Mouse (Mus musculus): ENCODE measurements at regions not wholly inside any gene's neighbourhood (a gene's known extent, or its start where the extent isn't known, plus 50 kb on each side); places are given as distances from the start of the nearest gene placed in this dataset.

GRCm38 (mm10) chr1:35435721-35436120 is 585.9 kb downstream of the Plekhb2 start:
- peak; percentile 9 for DNase-seq

GRCm38 (mm10) chr1:35447345-35447744 is 597.6 kb downstream of the Plekhb2 start:
- no peak for DNase-seq

DNA sequence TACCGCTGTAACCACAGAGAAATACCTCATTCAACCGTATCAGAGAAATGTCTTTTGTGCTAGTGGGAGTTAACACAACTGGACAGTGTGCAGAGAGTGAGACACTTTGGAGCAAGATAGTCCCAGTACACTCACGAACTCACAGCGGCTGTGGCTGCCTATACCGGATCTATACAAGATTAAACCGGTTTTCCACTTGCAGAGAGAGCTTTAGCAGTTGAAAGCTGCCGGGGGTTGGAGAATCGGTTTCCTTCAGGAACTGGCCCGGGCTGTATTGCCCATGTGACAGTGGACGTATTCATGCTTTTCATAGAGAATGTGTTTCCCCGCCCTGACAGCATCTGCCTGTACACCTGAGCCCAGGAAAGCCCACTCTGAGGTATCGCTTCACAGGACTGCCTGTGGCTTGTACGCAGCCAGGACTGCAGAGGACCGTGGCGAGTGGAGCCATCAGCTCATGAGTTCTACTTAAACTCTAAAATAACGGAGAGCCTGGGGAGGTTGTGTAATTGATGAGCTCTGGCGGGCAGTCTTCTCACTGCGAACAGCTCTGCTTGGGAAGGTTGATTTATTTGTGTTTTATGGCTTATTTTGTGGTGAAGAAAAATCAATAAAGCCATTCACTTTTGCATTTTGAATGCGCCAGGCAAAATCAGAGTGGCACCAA is 602.8 kb downstream of the Plekhb2 start:
- no peak for DNase-seq

- no peak for DNase-seq
Observed at GRCm38 (mm10) chr1:35457591-35457990, 607.8 kb downstream of the Plekhb2 start.

GRCm38 (mm10) chr1:35465081-35465480 is 603.1 kb upstream of the Hs6st1 start:
- peak; percentile 12 for DNase-seq

- no peak for DNase-seq
Observed at GRCm38 (mm10) chr1:35469185-35469753, 598.9 kb upstream of the Hs6st1 start.

- no peak for DNase-seq
Observed at GRCm38 (mm10) chr1:35478262-35478661, 589.9 kb upstream of the Hs6st1 start.

DNA sequence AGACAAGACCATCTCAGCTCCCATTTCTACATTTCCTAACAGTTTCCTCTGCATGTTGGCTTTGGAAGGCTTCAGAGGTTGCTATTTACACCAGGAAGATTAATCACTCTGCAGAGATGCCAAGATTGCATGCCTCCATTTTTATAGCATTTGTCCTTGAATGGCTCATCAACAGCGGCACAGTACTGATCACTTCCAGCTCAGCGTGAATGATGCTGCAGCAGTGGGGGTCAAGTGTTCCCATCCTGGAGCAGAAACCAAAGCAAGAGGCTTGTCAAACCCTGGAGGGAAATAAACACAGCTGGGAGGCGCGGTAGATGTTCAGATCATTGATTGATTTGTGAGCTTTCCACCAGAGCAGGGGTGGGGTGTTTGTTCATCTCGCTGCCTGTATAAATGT is 572.2 kb upstream of the Hs6st1 start:
- DNase-seq = peak; percentile 4

DNA sequence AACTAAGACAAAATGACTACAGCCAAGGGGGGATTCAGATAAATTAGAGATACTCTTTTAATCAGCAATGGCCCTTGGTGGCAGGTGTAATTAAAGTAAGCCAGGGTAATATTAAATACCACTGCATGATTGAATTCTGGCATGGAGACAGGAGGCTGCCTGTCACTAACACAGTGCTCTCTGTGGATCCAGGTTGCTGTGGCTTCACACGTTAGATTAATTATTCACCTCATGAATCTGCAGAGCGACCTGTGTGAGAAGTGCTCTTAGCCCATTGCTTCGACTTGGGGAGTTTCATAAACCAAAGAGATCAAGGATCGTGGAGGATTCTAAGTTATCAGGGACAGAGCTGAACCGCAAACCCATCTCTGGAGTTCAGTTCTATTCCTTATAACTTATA is 545.2 kb upstream of the Hs6st1 start:
- no peak for DNase-seq

DNA sequence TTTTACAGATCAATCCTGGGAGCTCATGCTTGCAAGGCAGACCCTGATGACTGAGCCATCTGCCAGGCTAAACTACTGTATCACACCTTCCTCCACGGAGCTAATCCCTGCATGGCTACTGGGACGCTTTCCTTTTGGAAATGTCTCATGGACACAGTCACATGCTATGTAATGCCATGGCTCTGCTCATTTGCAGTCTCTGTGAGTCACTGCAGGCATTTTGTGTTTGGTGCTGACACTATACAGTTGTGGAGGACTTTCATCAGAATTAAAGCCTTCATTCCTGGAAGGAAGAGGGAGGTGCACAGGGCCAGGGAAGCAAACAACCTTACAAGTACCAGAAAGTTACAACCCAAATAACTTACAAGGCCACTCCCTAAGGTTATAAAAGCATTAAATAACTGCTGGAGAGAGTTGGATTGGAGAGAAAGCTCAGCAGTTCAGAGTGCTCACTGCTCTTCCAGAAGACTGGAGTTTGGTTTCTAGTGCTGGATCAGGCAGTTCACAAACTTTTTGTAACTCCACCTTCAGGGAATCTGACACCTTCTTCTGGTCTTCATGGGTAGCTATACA is 544.3 kb upstream of the Hs6st1 start:
- no peak for DNase-seq

DNA sequence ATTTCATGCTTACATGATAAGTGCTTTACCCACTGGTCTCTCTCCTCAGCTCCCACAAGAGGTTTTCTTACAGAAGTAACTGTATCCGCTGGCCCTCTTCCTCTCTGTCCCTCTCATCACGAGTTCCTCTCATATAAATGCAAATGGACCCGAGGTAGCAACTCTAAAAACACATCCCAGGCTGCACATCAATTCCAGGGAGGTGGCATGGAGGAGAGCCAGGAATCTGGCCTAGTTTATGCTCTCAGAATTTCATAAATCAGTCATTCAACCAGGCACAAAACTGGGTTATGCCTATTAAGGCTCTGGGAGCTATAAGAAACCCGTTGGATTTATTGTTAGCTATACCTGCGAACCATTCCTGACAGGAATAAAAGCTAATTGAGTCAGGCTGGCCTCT is 543.4 kb upstream of the Hs6st1 start:
- DNase-seq = no peak

GRCm38 (mm10) chr1:35527750-35528476 is 540.3 kb upstream of the Hs6st1 start:
- DNase-seq = no peak

- DNase-seq = no peak
Observed at GRCm38 (mm10) chr1:35535470-35535869, 532.7 kb upstream of the Hs6st1 start.

GRCm38 (mm10) chr1:35536276-35536675 is 531.9 kb upstream of the Hs6st1 start:
- no peak for DNase-seq

DNA sequence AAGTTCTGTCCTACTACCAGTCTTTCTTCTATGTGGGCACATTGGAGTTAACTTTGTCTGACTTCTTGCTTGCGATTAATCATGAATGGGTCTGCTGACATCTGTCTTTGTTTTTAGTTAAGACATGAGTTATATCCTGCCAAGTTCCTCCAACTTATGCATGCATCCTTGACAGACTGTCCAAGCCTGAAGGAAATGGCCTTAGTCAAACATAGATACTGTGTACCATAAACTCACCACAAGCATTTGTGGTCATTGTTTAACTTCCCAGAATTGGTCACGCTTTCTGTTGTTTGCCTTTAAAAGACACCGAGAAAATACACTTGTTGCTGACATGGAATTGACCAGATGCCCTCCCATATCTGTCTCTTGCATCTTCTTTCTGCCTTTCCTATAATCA is 519.4 kb upstream of the Hs6st1 start:
- no peak for DNase-seq

DNA sequence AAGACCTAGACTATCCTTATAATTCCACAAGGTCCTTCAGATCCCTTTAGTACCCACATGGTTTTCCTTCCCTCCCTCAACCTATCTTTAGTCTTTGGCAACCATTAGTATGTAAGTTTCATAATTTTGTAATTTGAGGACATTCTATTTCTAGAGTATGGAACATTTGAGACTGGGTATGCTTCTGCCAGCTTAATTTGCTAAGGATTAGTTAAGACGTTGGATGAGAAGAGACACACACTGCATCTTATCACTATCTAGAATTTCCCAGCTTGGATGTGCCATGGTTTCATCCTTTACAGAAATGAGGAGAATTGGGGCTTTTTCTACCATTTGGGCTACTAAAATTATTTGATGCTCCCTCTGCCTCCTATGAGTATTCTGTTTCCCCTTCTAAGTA is 516.7 kb upstream of the Hs6st1 start:
- DNase-seq = no peak

GRCm38 (mm10) chr1:35562786-35563185 is 505.4 kb upstream of the Hs6st1 start:
- no peak for DNase-seq

DNA sequence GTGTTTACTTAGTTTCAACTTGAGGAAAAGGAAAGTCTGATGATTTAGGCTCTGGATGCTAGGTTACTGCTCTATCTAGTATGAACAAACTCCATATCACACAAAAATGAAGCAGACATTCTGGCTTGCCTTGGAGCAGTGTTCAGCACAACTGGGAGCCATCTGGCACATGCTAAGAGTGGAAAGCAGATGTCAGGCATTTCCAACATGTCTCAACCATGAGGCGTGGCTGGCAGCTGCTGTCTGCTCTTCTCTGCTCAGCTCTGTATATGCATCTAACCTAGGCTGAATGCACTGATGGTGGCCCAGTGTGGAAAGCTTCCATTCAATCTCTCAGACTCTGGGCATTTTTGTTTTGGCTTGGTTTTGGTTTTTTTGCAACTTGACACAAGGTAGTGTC is 493.0 kb upstream of the Hs6st1 start:
- DNase-seq = peak; percentile 48

DNA sequence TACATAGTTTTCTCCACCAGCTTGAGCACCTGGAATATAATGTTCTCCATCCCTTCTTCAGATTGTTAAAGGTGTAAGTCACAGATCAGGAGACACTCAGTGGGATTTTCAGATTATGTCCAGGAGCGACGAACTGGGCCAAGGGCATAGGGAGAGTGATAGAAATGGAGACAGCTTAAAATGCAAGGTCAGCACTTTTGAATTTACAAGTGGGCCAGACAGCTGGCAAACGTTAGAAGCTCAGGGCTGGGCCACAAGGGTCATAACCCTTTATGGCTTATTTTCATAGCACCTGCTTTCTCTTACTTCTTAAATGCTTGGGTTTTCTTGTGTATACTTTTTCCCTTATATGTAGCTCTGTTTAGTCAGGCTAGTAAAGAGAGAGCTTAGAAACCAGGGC is 488.8 kb upstream of the Hs6st1 start:
- DNase-seq = no peak

GRCm38 (mm10) chr1:35579992-35580391 is 488.2 kb upstream of the Hs6st1 start:
- no peak for DNase-seq

DNA sequence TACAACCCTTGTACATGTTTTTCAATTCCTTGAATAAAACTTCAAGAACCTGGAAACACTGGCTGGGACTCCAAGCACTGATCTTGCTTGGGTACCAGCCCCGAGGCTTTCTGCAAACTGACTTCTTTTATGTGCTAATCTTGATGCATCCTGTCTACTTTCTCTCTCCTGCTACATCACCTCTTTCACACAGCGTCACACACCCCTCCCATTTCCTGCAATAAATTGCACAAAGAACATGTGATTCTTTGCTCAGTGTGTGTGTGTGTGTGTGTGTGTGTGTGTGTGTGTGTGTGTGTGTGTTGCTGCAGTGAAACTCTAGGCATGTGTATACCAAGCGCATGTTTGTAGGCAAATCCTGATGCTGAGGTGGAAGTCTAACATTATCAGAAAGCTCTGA is 487.7 kb upstream of the Hs6st1 start:
- DNase-seq = no peak

GRCm38 (mm10) chr1:35587900-35588299 is 480.3 kb upstream of the Hs6st1 start:
- DNase-seq = no peak

DNA sequence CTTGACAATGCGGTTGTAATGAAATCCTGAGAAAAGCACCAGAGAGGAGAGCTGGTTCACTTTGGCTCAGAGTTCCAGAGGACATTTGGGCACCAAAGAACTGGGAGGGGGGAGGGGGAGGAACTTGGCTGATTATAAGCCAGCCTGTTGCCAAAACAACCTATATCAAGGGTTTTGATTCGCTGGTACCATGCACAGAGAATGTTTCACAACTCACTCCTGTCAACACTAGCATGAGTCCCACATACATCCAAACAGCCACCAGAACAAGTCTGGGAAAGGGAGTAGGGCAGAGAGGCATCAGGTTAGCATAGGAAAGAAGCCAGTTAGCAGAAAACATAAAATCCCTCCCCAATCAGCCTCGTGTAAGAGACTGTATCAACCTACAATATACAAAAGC is 479.3 kb upstream of the Hs6st1 start:
- DNase-seq = no peak

DNA sequence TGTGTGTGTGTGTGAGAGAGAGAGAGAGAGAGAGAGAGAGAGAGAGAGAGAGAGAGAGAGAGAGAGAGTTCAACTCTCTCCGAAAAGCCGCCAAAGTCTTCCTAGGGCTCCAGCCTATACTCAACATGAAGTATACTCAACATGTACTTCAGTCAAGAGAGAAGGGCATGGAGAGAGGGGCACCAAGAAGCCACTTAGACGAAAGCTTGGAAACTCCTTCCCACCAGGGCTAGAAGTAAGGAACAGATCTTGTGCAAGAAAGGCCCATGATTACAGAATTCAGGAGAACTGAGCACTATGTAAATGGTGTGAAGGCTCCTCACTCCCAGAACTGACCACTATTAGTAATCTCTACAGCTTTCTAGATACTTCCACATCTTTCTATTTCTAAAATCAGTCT is 467.4 kb upstream of the Hs6st1 start:
- no peak for DNase-seq

Measured in layer of hippocampus, adult 9-11 months (tissue).